Mouse (Mus musculus): ENCODE data around the gene Tpsg1.

- TF ChIP-seq POLR2AphosphoS5 (IDR thresholded peaks at IDR 0.05; ENCODE audit: insufficient replicate concordance, low read depth, low read length) (no peak), CTCF (IDR thresholded peaks at IDR 0.05; ENCODE audit: low read depth, low read length) (no peak), GATA1 (IDR thresholded peaks at IDR 0.05; ENCODE audit: borderline replicate concordance, low read length) (no peak), TAL1 (conservative IDR thresholded peaks at IDR 0.05; ENCODE audit: low read depth, low read length) (no peak)
These were observed 48.9 kb downstream of the Tpsg1 start for GRCm38 (mm10) chr17:25417990-25418389.
